Mouse (Mus musculus) mouse trophoblast stem cell (cell line): Measurements from ENCODE around the gene Tbc1d22a.

Experiments used
- in situ Hi-C, 2 experiments: fragments of 300-500 bp; cut with MseI, MboI; formaldehyde crosslinking; loops; 2 replicates in 1 of 2; 3 replicates in 1 of 2; pipeline ENCODE4 v1.15.1; 2025

The Tbc1d22a gene

DNA sequence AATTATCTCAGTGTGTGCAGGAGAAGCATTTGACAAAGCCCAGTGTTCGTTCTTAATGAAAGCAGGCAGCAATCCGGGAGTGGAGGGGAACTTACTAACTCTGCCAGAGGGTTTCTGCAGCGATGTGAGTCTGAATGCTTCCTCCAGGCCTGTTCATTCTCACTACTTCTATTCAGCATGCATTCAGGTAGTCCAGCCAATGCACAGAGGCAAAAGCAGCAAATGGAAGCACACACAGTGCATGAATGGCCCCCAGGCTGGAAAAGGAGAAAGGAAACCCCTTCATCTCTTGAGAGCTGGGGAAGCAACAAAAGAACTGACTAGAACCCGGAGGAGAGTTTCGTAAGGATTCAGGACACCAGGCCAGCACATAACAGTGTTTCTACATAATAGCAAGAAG is 169.0 kb downstream of the Tbc1d22a start:
- in situ Hi-C loops: no loop called here

DNA sequence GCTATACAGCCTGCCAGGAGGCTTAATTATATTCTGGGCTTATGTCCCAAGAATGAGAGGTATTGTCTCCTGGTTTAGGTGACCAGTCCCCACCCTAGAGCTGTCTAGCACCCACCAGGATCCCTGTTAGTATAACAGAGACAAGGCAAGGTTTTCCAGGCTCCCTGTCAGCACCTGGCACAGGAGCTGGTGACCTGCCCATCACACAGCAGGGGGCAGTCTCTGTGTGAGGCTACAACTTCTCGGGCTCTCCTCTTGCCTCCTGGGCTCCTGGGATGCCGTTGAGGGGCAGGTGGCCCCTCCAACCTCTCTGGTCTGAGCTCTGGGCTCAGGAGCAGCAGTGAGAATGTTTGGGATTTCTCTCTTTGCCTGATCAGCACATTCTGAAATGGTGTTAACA is 171.2 kb downstream of the Tbc1d22a start:
- in situ Hi-C loops: no loop called here

DNA sequence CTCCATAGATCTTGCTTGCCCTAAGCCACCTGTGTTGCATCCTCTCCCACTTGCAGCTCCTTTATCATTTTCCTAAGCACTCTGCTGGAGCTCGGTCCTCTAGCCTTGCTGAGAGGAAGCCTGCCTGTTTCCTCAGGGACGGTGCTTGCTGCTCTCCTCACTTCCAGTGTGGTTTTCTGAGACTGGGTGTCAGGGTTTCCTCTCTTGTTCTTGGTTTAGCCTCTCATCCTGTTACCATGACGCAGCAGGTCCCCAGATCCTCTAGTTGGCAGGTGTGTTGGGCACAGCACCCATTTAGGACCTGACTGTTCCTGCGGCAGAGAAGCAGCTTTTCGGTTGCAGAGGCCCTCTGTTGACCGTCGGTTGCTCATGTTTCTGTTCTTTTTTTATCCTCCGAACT is 172.1 kb downstream of the Tbc1d22a start:
- in situ Hi-C loops: no loop called here

DNA sequence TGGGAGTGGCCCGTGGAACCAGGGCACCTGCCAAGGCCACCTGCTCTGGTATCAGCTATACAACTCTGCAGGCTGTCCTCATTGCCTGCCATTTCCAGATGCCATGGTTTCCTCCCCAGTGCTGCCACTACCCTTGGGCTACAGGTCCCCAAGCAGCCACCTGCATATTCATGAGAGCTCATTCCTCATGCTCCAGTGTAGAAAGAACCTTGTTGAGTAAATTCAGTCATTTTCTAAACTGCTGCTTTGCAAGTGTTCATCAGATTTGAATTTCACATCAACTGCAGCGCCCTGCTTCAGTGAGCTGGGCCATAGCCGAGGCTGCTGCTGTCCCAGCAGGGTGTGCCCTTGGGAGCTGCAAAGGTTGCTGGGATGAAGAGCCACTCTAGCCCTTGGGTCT is 174.3 kb downstream of the Tbc1d22a start:
- in situ Hi-C loops: no loop called here

DNA sequence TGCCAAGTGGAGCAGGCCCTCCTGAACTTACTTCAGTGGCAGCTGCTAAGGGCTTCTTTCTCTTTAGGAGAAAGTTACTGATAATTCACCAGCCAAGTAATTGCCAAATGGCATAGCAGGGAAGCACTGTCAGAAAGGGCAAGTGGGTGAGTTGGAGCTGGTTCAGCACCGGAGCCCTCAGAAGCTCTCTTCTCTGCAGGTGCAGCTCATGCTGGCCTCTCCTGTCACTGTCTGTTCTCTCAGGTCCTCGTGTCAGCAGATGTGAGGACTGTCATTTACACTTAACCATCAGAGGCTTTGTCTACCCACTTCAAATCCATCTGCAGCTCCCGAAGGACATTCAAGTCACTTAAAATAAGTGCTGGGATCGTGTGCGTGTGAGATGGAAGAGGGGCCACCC is 190.6 kb downstream of the Tbc1d22a start:
- in situ Hi-C loops: loop anchor here (10.0 kb wide), 2 partner anchors 150 to 160 kb away; no protein-coding TSS in a partner anchor

DNA sequence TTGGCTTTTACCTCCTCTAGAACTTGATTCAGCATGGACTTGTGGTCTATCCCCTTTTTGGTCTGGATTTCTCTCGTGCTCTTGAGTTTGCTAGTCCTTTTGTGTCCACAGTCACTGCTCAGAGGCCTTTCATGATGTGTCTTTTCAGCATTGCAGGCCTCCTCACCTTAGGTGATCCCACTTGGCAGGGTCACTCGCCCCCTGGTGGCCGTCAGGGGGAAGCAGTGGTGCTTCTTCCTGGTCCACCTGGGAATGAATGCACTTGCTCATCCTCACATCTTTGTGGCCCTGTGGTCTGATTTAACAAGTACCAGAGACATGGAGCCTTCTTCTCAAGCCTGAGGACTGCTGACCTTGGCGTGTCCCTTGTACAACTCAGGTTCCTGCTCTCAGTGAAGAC is 191.3 kb downstream of the Tbc1d22a start:
- in situ Hi-C loops: loop anchor here (10.0 kb wide), 2 partner anchors 151 to 161 kb away; no protein-coding TSS in a partner anchor

DNA sequence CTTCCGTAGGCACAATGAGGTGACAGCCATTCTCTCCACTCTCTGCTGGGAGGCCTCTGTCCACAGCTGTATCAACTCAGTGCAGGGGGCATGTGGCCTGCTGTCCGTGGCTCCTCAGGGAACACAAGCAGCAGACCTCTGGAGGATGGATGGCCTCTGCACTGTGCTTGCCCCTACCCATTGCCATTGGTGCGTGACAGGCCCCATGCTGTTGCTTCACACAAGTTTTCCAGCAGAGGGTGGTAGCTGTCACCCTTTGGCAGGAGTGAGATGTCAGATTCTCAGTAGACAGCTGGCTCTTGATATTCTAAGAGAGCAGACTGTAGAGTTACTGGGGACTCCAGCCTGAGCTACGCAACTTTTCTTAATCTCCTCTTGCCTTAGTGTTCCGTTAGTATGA is 195.1 kb downstream of the Tbc1d22a start:
- in situ Hi-C loops: loop anchor here (10.0 kb wide), 2 partner anchors 155 to 165 kb away; no protein-coding TSS in a partner anchor

DNA sequence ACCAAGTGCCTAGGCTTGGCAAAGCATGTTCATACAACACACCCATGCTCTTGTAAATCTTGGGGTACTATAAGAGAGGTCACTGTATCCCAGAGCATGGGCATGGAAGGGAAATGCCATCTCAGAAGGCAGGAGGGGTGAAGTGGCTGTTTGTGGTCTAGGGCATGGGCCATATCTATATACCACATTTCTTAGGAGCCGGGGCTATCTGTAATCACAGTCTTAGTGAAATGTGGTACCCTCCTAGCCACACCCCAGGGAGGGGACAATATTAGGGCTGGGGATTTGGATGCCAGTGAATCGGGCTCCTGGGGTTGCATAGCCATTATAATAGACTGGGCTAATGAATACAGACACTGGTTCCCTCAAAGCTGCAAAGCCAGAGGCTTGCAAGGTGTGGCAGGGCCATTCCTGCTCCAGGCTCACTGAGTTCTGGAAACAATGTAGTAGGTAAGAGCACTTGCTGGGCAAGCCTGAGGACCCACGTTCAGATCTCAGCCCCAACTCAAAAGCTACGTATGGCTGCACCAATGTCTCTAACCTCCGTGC is 197.3 kb downstream of the Tbc1d22a start:
- in situ Hi-C loops: no loop called here

DNA sequence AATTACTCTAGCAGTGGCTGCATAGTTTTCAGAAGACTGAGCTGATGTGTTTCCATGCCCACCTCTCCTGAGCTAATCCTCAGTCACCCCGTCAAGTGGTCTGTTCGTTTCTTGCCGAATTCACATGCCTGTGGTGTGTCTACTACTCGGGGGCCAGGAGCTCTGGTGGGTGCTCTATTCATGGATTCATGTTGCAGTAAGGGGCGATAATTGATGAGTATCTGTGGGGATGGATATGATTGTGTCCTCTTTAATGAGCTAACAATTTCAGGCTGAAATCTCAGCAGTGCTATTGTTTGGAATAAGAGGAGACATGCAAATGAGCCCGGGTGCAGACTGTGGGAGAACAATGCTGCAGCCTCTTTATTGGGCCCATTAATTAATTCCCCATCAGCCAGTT is 201.7 kb downstream of the Tbc1d22a start:
- in situ Hi-C loops: no loop called here

DNA sequence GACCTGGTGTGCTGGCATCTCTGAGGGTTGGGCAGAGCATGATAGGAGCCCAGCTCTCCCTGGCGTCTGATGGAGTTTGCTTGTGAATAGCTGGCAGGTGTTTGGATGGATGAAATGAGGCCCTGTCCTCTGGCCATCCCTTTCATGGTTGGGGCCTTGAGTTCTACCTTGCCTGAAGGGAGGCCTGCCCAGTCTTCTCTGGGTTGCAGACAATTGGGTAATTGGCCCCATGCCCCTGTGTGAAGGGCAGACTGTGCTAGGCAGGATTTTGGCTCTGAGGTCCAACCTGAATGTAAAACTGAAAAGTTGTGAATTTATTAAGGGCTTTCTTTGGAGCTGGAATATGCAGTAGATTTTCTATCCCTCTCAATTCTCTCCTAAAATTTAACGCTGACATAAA is 204.2 kb downstream of the Tbc1d22a start:
- in situ Hi-C loops: no loop called here

DNA sequence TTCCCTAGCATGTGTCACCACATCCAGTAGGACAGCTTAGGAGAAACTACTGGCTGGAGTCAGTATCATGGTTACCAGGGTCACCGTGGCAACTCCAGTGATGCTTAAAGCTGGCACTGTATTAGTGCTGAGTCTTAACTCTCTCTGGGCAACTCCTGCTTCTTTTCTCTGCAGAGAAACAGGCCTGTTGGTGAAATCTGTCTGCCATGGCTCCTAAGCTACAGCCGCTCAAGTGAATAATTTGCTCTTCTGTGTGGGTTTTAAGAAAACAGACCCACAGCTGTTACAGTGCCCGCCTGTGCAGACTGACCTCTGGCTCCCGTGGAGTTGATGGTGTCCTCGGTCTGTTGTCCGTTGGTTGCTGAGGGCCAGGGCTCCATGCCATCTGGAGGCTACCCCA is 205.4 kb downstream of the Tbc1d22a start:
- in situ Hi-C loops: no loop called here

DNA sequence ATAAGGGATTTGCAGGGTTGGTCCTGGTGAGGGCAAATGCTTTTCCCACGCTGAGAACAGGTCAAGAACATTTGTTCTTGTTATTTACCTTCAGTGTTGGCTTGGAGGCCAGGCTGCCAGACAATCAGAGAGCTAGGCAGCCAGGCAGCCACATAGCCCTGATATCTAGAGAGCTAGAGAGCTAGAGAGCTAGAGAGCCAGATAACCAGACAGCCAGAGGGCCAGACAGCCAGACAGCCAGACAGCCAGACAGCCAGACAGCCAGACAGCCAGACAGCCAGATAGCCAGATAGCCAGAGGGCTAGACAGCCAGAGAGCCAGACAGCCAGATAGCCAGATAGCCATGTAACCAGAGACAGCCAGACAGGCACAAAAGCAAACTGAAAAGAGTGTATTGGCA is 208.6 kb downstream of the Tbc1d22a start:
- in situ Hi-C loops: no loop called here

DNA sequence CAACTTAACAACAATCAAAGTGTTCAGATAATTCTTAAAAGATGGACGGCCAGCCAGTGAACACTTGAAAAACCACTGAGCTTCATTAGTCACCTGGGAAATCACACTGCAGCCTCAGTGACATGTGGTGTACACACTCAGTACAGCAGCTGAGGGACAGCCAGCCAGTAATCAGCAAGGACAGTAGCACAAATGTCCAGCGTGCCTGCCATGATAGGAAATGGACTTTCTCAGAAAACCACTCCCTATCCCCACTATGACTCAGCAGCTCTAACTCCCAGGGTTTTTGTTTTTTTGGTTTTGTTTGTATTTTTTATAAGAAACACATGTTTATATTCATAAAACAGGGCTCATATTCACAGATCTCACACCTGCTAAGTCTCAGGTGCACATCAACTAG is 209.6 kb downstream of the Tbc1d22a start:
- in situ Hi-C loops: no loop called here

DNA sequence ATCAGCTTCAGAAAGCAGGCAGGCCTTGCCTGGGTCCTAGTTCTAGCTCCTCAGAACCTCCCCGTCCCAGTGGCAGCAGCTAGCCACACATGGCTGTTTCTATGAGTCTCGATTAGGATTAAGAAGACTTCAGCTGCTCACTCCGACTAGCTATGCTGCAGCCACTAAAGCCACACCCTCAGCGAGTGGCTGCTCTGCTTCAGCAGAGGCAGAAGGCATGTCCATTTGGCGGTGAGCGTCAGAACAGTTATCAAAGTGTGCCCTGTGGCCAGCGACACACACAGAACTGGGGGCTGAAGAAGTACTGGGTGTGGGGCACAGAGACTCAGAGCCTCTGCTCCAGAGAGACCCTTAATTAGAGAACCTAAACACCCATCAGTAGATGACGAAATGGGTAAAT is 210.7 kb downstream of the Tbc1d22a start:
- in situ Hi-C loops: no loop called here

DNA sequence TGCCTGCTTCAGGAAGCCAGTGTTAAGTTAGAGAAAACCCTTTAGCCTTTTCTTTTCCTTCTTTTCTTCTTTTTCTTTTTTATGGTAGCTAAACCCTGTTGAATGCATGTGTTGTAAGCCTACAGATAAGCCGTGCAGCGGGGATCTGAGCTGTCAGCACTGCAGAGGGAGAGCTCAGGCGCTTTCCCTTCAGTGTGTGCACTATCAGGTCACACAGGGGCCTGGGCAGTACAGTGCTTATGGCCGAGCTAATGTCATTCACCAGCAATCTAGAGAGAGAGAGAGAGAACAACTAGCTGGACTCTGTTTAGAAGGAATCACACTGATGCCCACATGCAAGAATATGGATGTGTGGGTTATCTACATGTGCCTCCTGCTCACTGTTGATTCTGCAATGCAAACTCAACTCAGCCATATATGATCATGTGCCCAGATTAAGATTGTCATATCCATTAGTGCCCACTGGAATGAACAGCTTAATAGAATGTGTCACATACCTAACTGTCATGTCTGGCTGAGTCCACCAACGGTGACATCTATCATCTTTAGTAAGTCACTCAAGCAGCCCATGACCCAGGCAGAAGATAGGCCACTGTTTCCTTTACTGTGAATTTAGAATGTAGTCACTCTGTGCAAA is 212.2 kb downstream of the Tbc1d22a start:
- in situ Hi-C loops: no loop called here

DNA sequence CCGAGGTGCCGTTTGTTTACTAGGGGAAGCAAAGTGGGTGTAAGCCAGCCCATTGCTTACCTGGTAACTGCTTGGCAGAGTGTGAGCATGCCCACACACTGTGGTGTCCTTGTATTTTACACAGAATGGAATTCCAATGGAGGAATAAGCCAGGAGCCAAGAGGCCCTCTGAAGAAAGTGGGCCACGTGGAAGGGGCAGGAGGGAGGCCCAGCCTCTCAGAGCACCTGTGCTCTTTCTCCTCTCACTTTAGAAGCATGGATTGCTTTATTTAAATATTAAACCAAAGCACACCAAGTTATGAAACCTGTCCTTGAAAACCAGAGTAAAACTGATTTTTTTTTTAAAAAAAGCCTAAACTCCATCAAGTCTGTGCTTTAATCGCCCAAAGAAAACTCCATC is 213.2 kb downstream of the Tbc1d22a start:
- in situ Hi-C loops: no loop called here

DNA sequence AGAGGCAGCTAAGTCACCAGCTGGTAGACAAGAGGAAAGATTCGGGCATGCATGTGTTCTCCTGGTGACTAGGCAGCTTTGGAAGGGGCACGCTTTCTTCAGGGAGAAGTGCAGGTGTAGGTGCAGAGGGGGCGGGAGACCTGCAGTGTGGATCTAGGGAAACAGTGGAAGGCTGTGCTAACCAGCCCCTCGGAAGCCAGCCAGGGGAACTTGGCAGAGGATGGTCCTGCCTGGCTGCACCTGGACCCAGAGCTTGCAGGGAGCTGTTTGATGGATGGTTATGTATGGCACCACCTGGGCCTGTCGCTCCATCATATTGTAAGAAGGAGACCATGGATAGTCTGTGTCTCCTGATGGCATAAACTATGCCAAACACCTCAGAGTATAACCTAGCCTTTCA is 214.2 kb downstream of the Tbc1d22a start:
- in situ Hi-C loops: no loop called here

DNA sequence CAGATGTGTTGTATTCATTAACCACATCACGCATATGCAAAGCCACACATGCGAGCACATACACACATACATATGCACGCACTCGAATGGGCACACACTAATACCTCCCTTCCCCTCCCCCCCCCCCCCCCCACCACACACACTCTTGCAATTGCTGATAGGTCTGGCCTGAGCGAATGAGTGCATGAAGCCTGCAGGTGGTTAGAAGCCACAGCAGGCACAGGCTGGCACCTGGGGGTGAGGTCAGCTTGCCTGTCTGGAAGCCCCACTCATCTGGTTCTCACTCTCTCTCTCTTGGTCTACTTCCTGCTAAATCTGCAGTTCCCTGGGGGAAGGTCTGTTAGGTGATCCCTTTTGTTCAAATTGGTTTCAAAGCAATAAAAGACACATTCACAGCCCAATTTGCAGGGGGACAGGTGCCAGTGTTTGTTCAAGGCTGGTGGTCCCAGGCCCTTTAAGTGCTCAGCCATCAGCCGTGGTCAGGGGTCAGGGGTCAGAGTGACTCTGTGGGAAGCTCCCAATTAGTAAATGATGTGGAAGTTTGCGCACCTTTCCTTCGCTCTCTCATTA is 215.6 kb downstream of the Tbc1d22a start:
- in situ Hi-C loops: no loop called here

DNA sequence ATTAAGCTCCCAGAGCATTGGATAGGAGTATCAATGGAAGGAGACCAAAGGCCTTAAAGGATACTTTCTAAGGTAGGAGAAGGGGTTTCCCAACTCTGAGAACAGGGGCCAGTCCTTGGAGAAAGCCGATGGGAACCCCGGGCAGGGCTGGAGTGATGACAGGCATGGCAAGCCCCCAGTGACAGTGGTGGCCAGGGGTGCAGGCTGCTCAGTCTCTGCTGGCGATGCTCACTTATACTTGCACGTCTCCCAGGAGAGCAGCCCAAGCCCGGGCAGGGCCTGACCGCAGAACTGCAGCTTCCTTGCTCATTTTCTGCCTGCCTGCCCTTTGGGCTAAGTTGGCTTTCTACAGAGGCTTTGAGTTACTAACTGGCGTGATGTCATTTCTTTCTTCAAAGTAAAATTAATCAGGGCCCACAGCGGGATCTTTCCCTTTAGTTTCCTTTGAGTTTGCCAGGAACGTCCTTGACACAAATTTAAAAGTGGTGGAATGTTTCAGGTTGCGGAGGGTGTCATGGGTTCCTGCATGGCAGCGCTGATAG is 217.4 kb downstream of the Tbc1d22a start:
- in situ Hi-C loops: no loop called here

DNA sequence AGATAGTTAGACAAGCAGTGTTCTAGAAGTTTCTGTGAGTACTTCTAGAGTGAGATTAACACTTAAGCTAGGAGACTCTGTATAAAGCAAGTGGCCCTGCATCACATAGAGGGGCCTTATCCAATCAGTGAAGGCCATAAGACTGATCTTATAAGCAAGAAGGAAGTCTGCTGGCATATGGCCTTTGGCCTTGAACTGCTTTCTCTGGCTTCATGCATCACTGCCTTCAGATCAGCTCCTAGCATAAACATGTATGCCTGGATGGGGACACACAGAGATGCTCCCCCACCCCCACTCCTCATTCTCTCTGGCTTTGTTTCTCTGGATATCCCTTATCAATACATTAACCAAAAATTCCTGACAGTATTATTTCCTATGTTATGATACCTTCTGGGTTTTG is 218.5 kb downstream of the Tbc1d22a start:
- in situ Hi-C loops: no loop called here

DNA sequence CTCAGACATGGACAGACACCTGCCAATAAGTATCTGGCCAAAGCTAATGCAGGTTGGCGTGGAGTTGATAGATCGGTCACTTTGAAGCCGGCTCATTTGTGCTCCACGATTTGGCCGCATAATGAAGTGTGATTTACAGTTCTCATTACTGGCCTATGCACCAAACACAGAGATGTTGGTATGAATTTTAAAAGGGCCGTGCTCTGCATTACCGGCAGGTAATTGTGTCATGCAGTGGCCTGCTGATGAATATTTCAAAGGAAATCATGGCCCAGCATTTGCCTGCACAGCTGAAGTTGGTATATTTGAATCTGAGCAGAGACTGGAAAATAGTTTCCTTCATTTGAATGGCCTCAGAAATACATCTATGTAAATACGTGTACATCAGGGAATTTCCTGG is 219.1 kb downstream of the Tbc1d22a start:
- in situ Hi-C loops: no loop called here

DNA sequence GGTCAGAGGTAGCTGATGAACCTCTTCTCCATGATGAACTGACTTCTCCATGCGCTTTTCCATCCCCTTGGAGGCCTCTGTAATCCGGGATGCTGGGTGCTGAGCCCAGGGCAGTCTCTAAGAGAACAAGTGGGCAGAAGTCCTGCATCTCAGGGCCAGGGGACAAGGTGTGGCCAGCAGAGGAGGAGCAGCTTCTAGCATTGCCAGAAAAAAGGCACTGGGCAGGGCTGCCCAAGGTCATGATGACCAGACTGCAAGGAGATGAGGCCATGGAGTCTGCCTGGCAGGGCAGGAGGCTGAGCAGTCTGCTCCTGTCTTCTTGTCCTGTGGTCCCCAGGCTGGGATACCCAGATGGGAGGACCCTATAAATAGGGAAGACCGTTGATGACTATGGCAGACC is 220.0 kb downstream of the Tbc1d22a start:
- in situ Hi-C loops: no loop called here

DNA sequence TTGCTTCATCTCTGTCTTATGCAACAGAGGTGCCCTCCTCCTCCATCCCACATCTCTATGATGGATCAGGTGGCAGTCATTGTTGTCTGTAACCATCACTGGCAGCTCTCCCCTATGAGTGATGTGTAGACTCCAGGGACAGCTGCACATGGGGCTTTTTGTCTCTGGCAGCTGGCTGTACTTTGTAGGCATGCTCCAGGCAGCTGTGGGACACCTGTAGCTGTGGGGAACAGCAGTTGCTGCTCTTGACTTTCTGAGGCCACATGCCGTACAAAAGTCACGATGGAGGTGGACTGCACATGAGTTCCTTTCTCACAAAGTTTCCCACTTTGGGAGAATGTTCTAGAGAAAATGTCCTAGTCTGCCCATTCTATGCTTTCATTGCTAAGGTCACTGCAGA is 223.1 kb downstream of the Tbc1d22a start:
- in situ Hi-C loops: no loop called here
